21 mouse cellular contexts compared by ENCODE assay signal in the genomic region with DNA sequence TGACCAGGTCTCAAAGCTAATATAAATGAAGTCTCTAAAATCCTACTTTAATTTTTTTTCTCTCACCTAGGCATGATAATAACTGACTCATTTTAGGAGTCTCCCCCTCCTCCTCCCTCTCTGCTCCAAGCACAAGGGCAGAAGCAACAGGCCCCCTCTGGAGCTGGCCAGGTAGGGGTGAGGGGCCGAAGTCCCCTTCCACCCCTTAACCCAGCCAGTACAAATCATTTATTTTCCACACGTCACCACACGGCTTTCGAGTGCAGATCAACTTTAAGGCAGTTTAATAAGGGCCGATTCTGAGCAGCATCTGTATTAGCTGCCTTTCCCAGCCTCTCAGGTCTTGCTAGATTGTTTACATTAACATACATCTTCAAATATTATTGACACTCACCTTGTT.
DNase-seq lines count a peak whose midpoint lies in the region; ATAC-seq and TF ChIP-seq lines count a peak whose summit lies in the region.
"Had no signal": no experiment of that assay in that cellular context is flagged by ENCODE, and none has a peak within 500 bp of the region (broad histone marks: within the 10 kb centered on the region; RNA-seq: fewer than 3 reads in every experiment).

No protein-coding gene starts in this region.

- WGBS in hindbrain, embryonic 14.5 days = 46% methylated on average over 5 of the region's 5 CpGs
- 47% methylated on average over 5 of the region's 5 CpGs for WGBS in hindbrain, postnatal 0 days
- WGBS in midbrain, embryonic 11.5 days = 71% methylated on average over 5 of the region's 5 CpGs
- WGBS in midbrain, postnatal 0 days = 70% methylated on average over 5 of the region's 5 CpGs
- 27% methylated on average over 5 of the region's 5 CpGs for WGBS in embryonic facial prominence, embryonic 13.5 days
- WGBS in limb, embryonic 13.5 days = 18% methylated on average over 5 of the region's 5 CpGs
- 66% methylated on average over 5 of the region's 5 CpGs for WGBS in heart, embryonic 10.5 days

- DNase-seq in hindbrain, embryonic 14.5 days (ENCODE audit: low spot score) = no peak
- DNase-seq in hindbrain, postnatal 0 days (ENCODE audit: low spot score) = no peak
- peak; percentile 75 for DNase-seq in midbrain, embryonic 11.5 days (ENCODE audit: low spot score, missing footprints)
- DNase-seq in midbrain, postnatal 0 days (ENCODE audit: low spot score) = no peak
- no peak for DNase-seq in cerebellum, adult 11-12 months
- DNase-seq in heart, embryonic 10.5 days (ENCODE audit: low spot score) = no peak
- DNase-seq: adrenal gland, postnatal 25 days; cerebellum, postnatal 10 days; kidney, adult 2 months; left cerebral cortex, postnatal 4 days; lung, postnatal 36 days; right cerebral cortex, adult 18-20 months; thymus, adult 18-20 months; thymus, postnatal 36 days had no signal

- H3K4me3 ChIP-seq in hindbrain, embryonic 14.5 days (replicated peaks; ENCODE audit: low read length) = no peak overlapping the region
- H3K4me3 ChIP-seq in hindbrain, postnatal 0 days (ENCODE audit: low read length) = no peak overlapping the region
- H3K4me3 ChIP-seq in midbrain, embryonic 11.5 days (ENCODE audit: low read depth, low read length) = no peak overlapping the region
- no peak overlapping the region for H3K4me3 ChIP-seq in midbrain, postnatal 0 days (ENCODE audit: low read depth, low read length)
- H3K4me3 ChIP-seq in embryonic facial prominence, embryonic 13.5 days = no peak overlapping the region
- no peak overlapping the region for H3K4me3 ChIP-seq in limb, embryonic 13.5 days
- no peak overlapping the region for H3K4me3 ChIP-seq in heart, embryonic 10.5 days
- H3K4me3 ChIP-seq: neural tube, embryonic 13.5 days had no signal

- no peak overlapping the region for H3K9ac ChIP-seq in hindbrain, embryonic 14.5 days
- no peak overlapping the region for H3K9ac ChIP-seq in hindbrain, postnatal 0 days (replicated peaks; ENCODE audit: low read length)
- H3K9ac ChIP-seq in midbrain, embryonic 11.5 days (ENCODE audit: low read length) = no peak overlapping the region
- no peak overlapping the region for H3K9ac ChIP-seq in midbrain, postnatal 0 days (replicated peaks; ENCODE audit: low read length, poor library complexity, severe bottlenecking)
- H3K9ac ChIP-seq in embryonic facial prominence, embryonic 13.5 days = no peak overlapping the region
- no peak overlapping the region for H3K9ac ChIP-seq in limb, embryonic 13.5 days
- H3K9ac ChIP-seq: liver, embryonic 14.5 days; neural tube, embryonic 13.5 days had no signal

- H3K4me2 ChIP-seq in hindbrain, embryonic 14.5 days (replicated peaks) = no peak overlapping the region
- no peak overlapping the region for H3K4me2 ChIP-seq in hindbrain, postnatal 0 days (ENCODE audit: low read depth, low read length)
- H3K4me2 ChIP-seq in midbrain, embryonic 11.5 days = no peak overlapping the region
- H3K4me2 ChIP-seq in midbrain, postnatal 0 days (ENCODE audit: low read depth, low read length, poor library complexity, severe bottlenecking) = no peak overlapping the region
- peak overlapping the region; percentile 23; the same call in 1 of the 2 replicates for H3K4me2 ChIP-seq in embryonic facial prominence, embryonic 13.5 days
- peak overlapping the region; percentile 46 for H3K4me2 ChIP-seq in limb, embryonic 13.5 days (replicated peaks)
- H3K4me2 ChIP-seq: heart, embryonic 11.5 days; neural tube, embryonic 13.5 days had no signal

- no peaks in the 10 kb centered on the region for H3K9me3 ChIP-seq in hindbrain, embryonic 14.5 days (ENCODE audit: control insufficient read depth, low read length)
- H3K9me3 ChIP-seq in hindbrain, postnatal 0 days (ENCODE audit: low read length) = no peaks in the 10 kb centered on the region
- H3K9me3 ChIP-seq in midbrain, embryonic 11.5 days (ENCODE audit: control insufficient read depth, low read length) = no peaks in the 10 kb centered on the region
- H3K9me3 ChIP-seq in midbrain, postnatal 0 days (ENCODE audit: low read length) = no peaks in the 10 kb centered on the region
- H3K9me3 ChIP-seq in embryonic facial prominence, embryonic 13.5 days = no peaks in the 10 kb centered on the region
- no peaks in the 10 kb centered on the region for H3K9me3 ChIP-seq in limb, embryonic 13.5 days
- H3K9me3 ChIP-seq in heart, embryonic 10.5 days = no peaks in the 10 kb centered on the region
- H3K9me3 ChIP-seq: neural tube, embryonic 13.5 days had no signal

- H3K4me1 ChIP-seq in hindbrain, embryonic 14.5 days (replicated peaks; ENCODE audit: control insufficient read depth, insufficient read depth, low read length) = peaks cover 37% of the 10 kb centered on the region
- H3K4me1 ChIP-seq in hindbrain, postnatal 0 days (ENCODE audit: insufficient read depth, low read length) = 0 out of 2 replicates have a peak, but pooled peaks cover 3% of the 10 kb centered on the region
- H3K4me1 ChIP-seq in midbrain, embryonic 11.5 days (ENCODE audit: control insufficient read depth, insufficient read depth, low read length) = peaks cover 12% of the 10 kb centered on the region
- 0 out of 2 replicates have a peak, but pooled peaks cover 2% of the 10 kb centered on the region for H3K4me1 ChIP-seq in midbrain, postnatal 0 days (ENCODE audit: insufficient read depth, low read length)
- H3K4me1 ChIP-seq in embryonic facial prominence, embryonic 13.5 days = peaks cover 51% of the 10 kb centered on the region
- H3K4me1 ChIP-seq in limb, embryonic 13.5 days = peaks cover 60% of the 10 kb centered on the region
- H3K4me1 ChIP-seq in heart, embryonic 10.5 days = peaks cover 26% of the 10 kb centered on the region

- no peaks in the 10 kb centered on the region for H3K27me3 ChIP-seq in hindbrain, embryonic 14.5 days (ENCODE audit: control insufficient read depth, insufficient read depth, low read length)
- H3K27me3 ChIP-seq in hindbrain, postnatal 0 days (ENCODE audit: insufficient read depth, low read length) = no peaks in the 10 kb centered on the region
- H3K27me3 ChIP-seq in midbrain, embryonic 11.5 days (ENCODE audit: control insufficient read depth, insufficient read depth, low read length) = no peaks in the 10 kb centered on the region
- no peaks in the 10 kb centered on the region for H3K27me3 ChIP-seq in midbrain, postnatal 0 days (ENCODE audit: insufficient read depth, low read length)
- H3K27me3 ChIP-seq in embryonic facial prominence, embryonic 13.5 days = peaks cover 20% of the 10 kb centered on the region
- H3K27me3 ChIP-seq in limb, embryonic 13.5 days = peaks cover 25% of the 10 kb centered on the region
- H3K27me3 ChIP-seq in heart, embryonic 10.5 days (ENCODE audit: insufficient read depth, poor library complexity, severe bottlenecking) = no peaks in the 10 kb centered on the region
- H3K27me3 ChIP-seq: neural tube, embryonic 13.5 days had no signal

- ATAC-seq in hindbrain, embryonic 14.5 days (ENCODE audit: low FRiP score) = no peak
- no peak for ATAC-seq in hindbrain, postnatal 0 days
- ATAC-seq in midbrain, embryonic 11.5 days (ENCODE audit: low FRiP score) = no peak
- ATAC-seq in midbrain, postnatal 0 days (ENCODE audit: low FRiP score) = no peak
- ATAC-seq in embryonic facial prominence, embryonic 13.5 days (ENCODE audit: insufficient number of reproducible peaks, insufficient read depth, low FRiP score, low TSS enrichment, low read depth) = no peak
- peak; percentile 42; the same call in 1 of the 2 replicates for ATAC-seq in limb, embryonic 13.5 days (ENCODE audit: low FRiP score, low read depth)
- ATAC-seq: forebrain, embryonic 14.5 days had no signal

- H3K27ac ChIP-seq in hindbrain, embryonic 14.5 days = peak overlapping the region; percentile 8; the same call in 1 of the 2 replicates
- H3K27ac ChIP-seq in hindbrain, postnatal 0 days = no peak overlapping the region
- no peak overlapping the region for H3K27ac ChIP-seq in midbrain, embryonic 11.5 days (ENCODE audit: low read depth, low read length)
- no peak overlapping the region for H3K27ac ChIP-seq in midbrain, postnatal 0 days (ENCODE audit: low read depth, low read length)
- H3K27ac ChIP-seq in embryonic facial prominence, embryonic 13.5 days = no peak overlapping the region
- peak overlapping the region; percentile 87 for H3K27ac ChIP-seq in limb, embryonic 13.5 days
- no peak overlapping the region for H3K27ac ChIP-seq in heart, embryonic 10.5 days
- H3K27ac ChIP-seq: kidney, postnatal 0 days; liver, embryonic 14.5 days had no signal

- no peaks in the 10 kb centered on the region for H3K36me3 ChIP-seq in hindbrain, embryonic 14.5 days (replicated peaks; ENCODE audit: control insufficient read depth, insufficient read depth)
- no peaks in the 10 kb centered on the region for H3K36me3 ChIP-seq in hindbrain, postnatal 0 days (ENCODE audit: insufficient read depth, low read length)
- H3K36me3 ChIP-seq in midbrain, embryonic 11.5 days (ENCODE audit: control insufficient read depth, insufficient read depth, low read length) = no peaks in the 10 kb centered on the region
- H3K36me3 ChIP-seq in midbrain, postnatal 0 days (ENCODE audit: insufficient read depth, low read length) = no peaks in the 10 kb centered on the region
- H3K36me3 ChIP-seq in embryonic facial prominence, embryonic 13.5 days = no peaks in the 10 kb centered on the region
- H3K36me3 ChIP-seq in limb, embryonic 13.5 days = no peaks in the 10 kb centered on the region
- no peaks in the 10 kb centered on the region for H3K36me3 ChIP-seq in heart, embryonic 10.5 days
- H3K36me3 ChIP-seq: neural tube, embryonic 13.5 days had no signal

- TF ChIP-seq CTCF in hindbrain, postnatal 0 days (IDR thresholded peaks at IDR 0.05; ENCODE audit: low read depth) = no peak
- no peak for TF ChIP-seq CTCF in midbrain, postnatal 0 days (IDR thresholded peaks at IDR 0.05)

Comparison
In these comparisons a context has a peak if more than half of its experiments do, and no peak if none do; other contexts are left out.
1. H3K27ac ChIP-seq: peak in hindbrain, embryonic 14.5 days (single experiment) and limb, embryonic 13.5 days (single experiment); none in hindbrain, postnatal 0 days (single experiment), midbrain, embryonic 11.5 days (single experiment), midbrain, postnatal 0 days (single experiment), embryonic facial prominence, embryonic 13.5 days (single experiment) and heart, embryonic 10.5 days (single experiment).
2. H3K4me2 ChIP-seq: peak in embryonic facial prominence, embryonic 13.5 days (single experiment) and limb, embryonic 13.5 days (single experiment); none in hindbrain, embryonic 14.5 days (single experiment), hindbrain, postnatal 0 days (single experiment), midbrain, embryonic 11.5 days (single experiment) and midbrain, postnatal 0 days (single experiment).